Mouse (Mus musculus) stomach, embryonic 15.5 days (tissue): Measurements from ENCODE around the gene Pten. TPM values are rescaled to one million over a fixed set of nuclear protein-coding genes. Genes with fewer than 3 reads are reported as not detected.

Experiments used
- ATAC-seq: fragments of 200-750 bp; cut with Nextera tagmentation; 2 replicates; pipeline ENCODE4 v1.8.0; 2017; ENCODE audit warnings: low read depth, moderate number of reproducible peaks, moderate TSS enrichment; ENCODE audit not compliant: insufficient read depth, low FRiP score
- H3K27ac ChIP-seq: fragments of 300-500 bp; sonication (generic); 2 replicates; pipeline ENCODE4 v1.5.1; 2015; ENCODE audit warnings: mild to moderate bottlenecking, inconsistent platforms
- H3K27me3 ChIP-seq: fragments of 300-500 bp; sonication (generic); replicated peaks from 2 replicates; pipeline ENCODE4 v1.6.1; 2015; ENCODE audit warnings: inconsistent platforms
- H3K36me3 ChIP-seq: fragments of 300-500 bp; sonication (generic); 2 replicates; pipeline ENCODE4 v1.6.1; 2015; ENCODE audit warnings: inconsistent platforms
- H3K4me1 ChIP-seq: fragments of 300-500 bp; sonication (generic); 2 replicates; pipeline ENCODE4 v1.6.1; 2015; ENCODE audit warnings: inconsistent platforms
- H3K4me2 ChIP-seq: fragments of 300-500 bp; sonication (generic); 2 replicates; pipeline ENCODE4 v1.6.1; 2015; ENCODE audit warnings: mild to moderate bottlenecking, inconsistent platforms
- H3K4me3 ChIP-seq: fragments of 300-500 bp; sonication (generic); replicated peaks from 2 replicates; pipeline ENCODE4 v1.5.1; 2015; ENCODE audit warnings: inconsistent platforms
- H3K9ac ChIP-seq: fragments of 300-500 bp; sonication (generic); 2 replicates; pipeline ENCODE4 v1.6.1; 2015; ENCODE audit warnings: inconsistent platforms
- H3K9me3 ChIP-seq: fragments of 300-500 bp; sonication (generic); 2 replicates; pipeline ENCODE4 v1.6.1; 2016; ENCODE audit warnings: inconsistent platforms
- whole genome bisulfite sequencing: fragments of 180-500 bp; shearing (Covaris S2); methylation state at CpG from one replicate; pipeline ENCODE4 v1.1.7; 2015; 5-methylcytosine and 5-hydroxymethylcytosine counted together
- polyA plus RNA-seq: library from polyadenylated mRNA; unstranded; fragments of >200 nt; fragmentation: Nextera tagmentation; extraction: Ambion mirVana; gene quantifications from 2 replicates; pipeline ENCODE4 v1.2.1, GENCODE M21; 2015

The Pten gene
- polyA plus RNA-seq: 9.3 and 9.7 TPM in 2 replicates

- H3K9me3 ChIP-seq: no peaks in the 10 kb centered on the region
- peaks cover 4% of the 10 kb centered on the region; the same call in 1 of the 2 replicates for H3K4me1 ChIP-seq
- under 1% methylated on average over 53 of the region's 77 CpGs for WGBS
- H3K27me3 ChIP-seq: no peaks in the 10 kb centered on the region; the same call in 1 of the 2 replicates
- ATAC-seq: peak; percentile 90
- H3K36me3 ChIP-seq: no peaks in the 10 kb centered on the region
- H3K4me2 ChIP-seq: peak within 1 kb of the TSS; percentile 91
- peak within 1 kb of the TSS; percentile 75 for H3K4me3 ChIP-seq
- peak within 1 kb of the TSS; percentile 100 for H3K27ac ChIP-seq
- peak within 1 kb of the TSS; percentile 97 for H3K9ac ChIP-seq
These were observed at the start of gene Pten for GRCm38 (mm10) chr19:32756900-32757725. Pten (plus strand) TSS chr19:32757497.

GRCm38 (mm10) chr19:32708996-32709395 is 48.3 kb upstream of the Pten start:
- Histone ChIP-seq H3K27me3 (no peaks in the 10 kb centered on the region), H3K9ac (no peak overlapping the region), H3K36me3 (peaks cover 4% of the 10 kb centered on the region; the same call in 1 of the 2 replicates), H3K4me2 (no peak overlapping the region), H3K27ac (no peak overlapping the region), H3K4me1 (peaks cover 3% of the 10 kb centered on the region; the same call in 1 of the 2 replicates), H3K4me3 (no peak overlapping the region), H3K9me3 (no peaks in the 10 kb centered on the region)
- 93% methylated on average over 5 of the region's 5 CpGs for WGBS
- no peak for ATAC-seq

GRCm38 (mm10) chr19:32710288-32710687 is 47.0 kb upstream of the Pten start:
- 63% methylated on average over 3 of the region's 3 CpGs for WGBS
- H3K4me2 ChIP-seq: no peak overlapping the region

GRCm38 (mm10) chr19:32711761-32712541 is 45.3 kb upstream of the Pten start:
- Histone ChIP-seq H3K27ac (peak overlapping the region; percentile 87), H3K27me3 (no peaks in the 10 kb centered on the region), H3K9me3 (no peaks in the 10 kb centered on the region), H3K4me2 (peak overlapping the region; percentile 73), H3K4me3 (peak overlapping the region; percentile 96), H3K9ac (peak overlapping the region; percentile 89), H3K36me3 (no peaks in the 10 kb centered on the region), H3K4me1 (peaks cover 3% of the 10 kb centered on the region; the same call in 1 of the 2 replicates)
- ATAC-seq: peak; percentile 95
- WGBS: under 1% methylated on average over 61 of the region's 63 CpGs

More at GRCm38 (mm10) chr19:32710288-32710687, 47.0 kb upstream of the Pten start:
- no peaks in the 10 kb centered on the region for H3K27me3 ChIP-seq
- H3K4me1 ChIP-seq: peaks cover 3% of the 10 kb centered on the region; the same call in 1 of the 2 replicates
- no peak overlapping the region for H3K27ac ChIP-seq
- no peaks in the 10 kb centered on the region for H3K9me3 ChIP-seq
- ATAC-seq: no peak
- H3K4me3 ChIP-seq: no peak overlapping the region
- H3K36me3 ChIP-seq: peaks cover 4% of the 10 kb centered on the region; the same call in 1 of the 2 replicates
- no peak overlapping the region for H3K9ac ChIP-seq

- peak overlapping the region; percentile 96 for H3K4me3 ChIP-seq
- H3K4me2 ChIP-seq: peak overlapping the region; percentile 73
- no peaks in the 10 kb centered on the region for H3K9me3 ChIP-seq
- under 1% methylated on average over 11 of the region's 11 CpGs for WGBS
- H3K27me3 ChIP-seq: no peaks in the 10 kb centered on the region
- ATAC-seq: peak; percentile 79
- H3K4me1 ChIP-seq: peaks cover 3% of the 10 kb centered on the region; the same call in 1 of the 2 replicates
- H3K36me3 ChIP-seq: no peaks in the 10 kb centered on the region
- peak overlapping the region; percentile 87 for H3K27ac ChIP-seq
- peak overlapping the region; percentile 89; the same call in 1 of the 2 replicates for H3K9ac ChIP-seq
These were observed 44.7 kb upstream of the Pten start for GRCm38 (mm10) chr19:32712588-32713042.

GRCm38 (mm10) chr19:32713471-32713870 is 43.8 kb upstream of the Pten start:
- Histone ChIP-seq H3K4me2 (no peak overlapping the region), H3K9me3 (no peaks in the 10 kb centered on the region), H3K9ac (no peak overlapping the region), H3K27me3 (no peaks in the 10 kb centered on the region), H3K27ac (no peak overlapping the region), H3K4me3 (no peak overlapping the region), H3K4me1 (peaks cover 3% of the 10 kb centered on the region; the same call in 1 of the 2 replicates), H3K36me3 (no peaks in the 10 kb centered on the region)
- 83% methylated on average over 3 of the region's 3 CpGs for WGBS
- no peak for ATAC-seq

GRCm38 (mm10) chr19:32715201-32715600 is 42.1 kb upstream of the Pten start:
- ATAC-seq: no peak

GRCm38 (mm10) chr19:32715681-32716080 is 41.6 kb upstream of the Pten start:
- no peaks in the 10 kb centered on the region for H3K9me3 ChIP-seq
- H3K4me1 ChIP-seq: peaks cover 3% of the 10 kb centered on the region; the same call in 1 of the 2 replicates
- no peak overlapping the region for H3K9ac ChIP-seq
- no peak overlapping the region for H3K27ac ChIP-seq
- no peak for ATAC-seq
- no peaks in the 10 kb centered on the region for H3K36me3 ChIP-seq
- no peak overlapping the region for H3K4me3 ChIP-seq
- no peak overlapping the region for H3K4me2 ChIP-seq
- H3K27me3 ChIP-seq: no peaks in the 10 kb centered on the region

More at GRCm38 (mm10) chr19:32715201-32715600, 42.1 kb upstream of the Pten start:
- no peak overlapping the region for H3K9ac ChIP-seq
- peaks cover 3% of the 10 kb centered on the region; the same call in 1 of the 2 replicates for H3K4me1 ChIP-seq
- H3K4me3 ChIP-seq: no peak overlapping the region
- WGBS: 11% methylated on average over 3 of the region's 3 CpGs
- H3K4me2 ChIP-seq: no peak overlapping the region
- no peaks in the 10 kb centered on the region for H3K27me3 ChIP-seq
- no peak overlapping the region for H3K27ac ChIP-seq
- H3K9me3 ChIP-seq: no peaks in the 10 kb centered on the region
- no peaks in the 10 kb centered on the region for H3K36me3 ChIP-seq

- Histone ChIP-seq H3K4me3 (no peak overlapping the region), H3K4me1 (no peaks in the 10 kb centered on the region), H3K27me3 (no peaks in the 10 kb centered on the region), H3K9ac (no peak overlapping the region), H3K9me3 (no peaks in the 10 kb centered on the region), H3K4me2 (no peak overlapping the region), H3K36me3 (no peaks in the 10 kb centered on the region), H3K27ac (no peak overlapping the region)
- 66% methylated on average over 3 of the region's 3 CpGs for WGBS
- no peak for ATAC-seq
These were observed 39.7 kb upstream of the Pten start for GRCm38 (mm10) chr19:32717590-32717989.

GRCm38 (mm10) chr19:32720319-32720718 is 37.0 kb upstream of the Pten start:
- Histone ChIP-seq H3K9me3 (no peaks in the 10 kb centered on the region), H3K27me3 (no peaks in the 10 kb centered on the region), H3K36me3 (no peaks in the 10 kb centered on the region), H3K4me2 (no peak overlapping the region), H3K4me1 (no peaks in the 10 kb centered on the region), H3K27ac (no peak overlapping the region), H3K4me3 (no peak overlapping the region), H3K9ac (no peak overlapping the region)
- WGBS: 89% methylated on average over 1 of the region's 1 CpGs
- ATAC-seq: no peak

GRCm38 (mm10) chr19:32723817-32724216 is 33.5 kb upstream of the Pten start:
- no peak overlapping the region for H3K27ac ChIP-seq
- WGBS: 43% methylated on average over 7 of the region's 7 CpGs

More at GRCm38 (mm10) chr19:32723817-32724216, 33.5 kb upstream of the Pten start:
- Histone ChIP-seq H3K27me3 (0 out of 2 replicates have a peak, but pooled peaks cover under 1% of the 10 kb centered on the region), H3K9ac (no peak overlapping the region), H3K36me3 (no peaks in the 10 kb centered on the region), H3K4me3 (no peak overlapping the region), H3K4me2 (no peak overlapping the region), H3K4me1 (0 out of 2 replicates have a peak, but pooled peaks cover 6% of the 10 kb centered on the region), H3K9me3 (no peaks in the 10 kb centered on the region)
- ATAC-seq: no peak
